Mouse (Mus musculus) c-Kit-positive CD71-negative TER-119-negative erythroid progenitor cells, embryonic 14.5 days (primary cell): ENCODE results near the gene Gm20388.

Experiments
- DNase-seq: peaks from one replicate; pipeline ENCODE4 v3.0.0-alpha.2; 2013; ENCODE audit warnings: low read depth

Gene Gm20388

DNA sequence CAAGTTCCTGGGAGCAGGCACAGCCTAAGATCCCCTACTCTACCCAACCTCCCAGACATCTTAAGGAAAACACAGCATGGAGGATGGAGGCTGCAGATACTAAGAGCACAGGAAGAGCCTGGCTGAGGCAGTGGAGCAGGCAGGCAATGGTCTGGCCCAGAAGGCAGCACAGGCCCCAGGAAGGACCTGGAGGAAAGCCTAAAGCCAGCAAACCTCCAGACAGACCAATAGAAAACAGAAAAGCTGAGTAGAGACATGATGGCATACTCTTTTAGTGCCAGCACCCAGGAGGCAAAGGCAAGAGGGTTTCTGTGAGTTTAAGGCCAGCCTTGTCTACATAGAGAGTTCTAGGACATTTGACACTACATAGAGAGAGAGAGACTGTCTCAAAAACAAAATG lies 1702.8 kb downstream of the Gm20388 start:
- no peak for DNase-seq

DNA sequence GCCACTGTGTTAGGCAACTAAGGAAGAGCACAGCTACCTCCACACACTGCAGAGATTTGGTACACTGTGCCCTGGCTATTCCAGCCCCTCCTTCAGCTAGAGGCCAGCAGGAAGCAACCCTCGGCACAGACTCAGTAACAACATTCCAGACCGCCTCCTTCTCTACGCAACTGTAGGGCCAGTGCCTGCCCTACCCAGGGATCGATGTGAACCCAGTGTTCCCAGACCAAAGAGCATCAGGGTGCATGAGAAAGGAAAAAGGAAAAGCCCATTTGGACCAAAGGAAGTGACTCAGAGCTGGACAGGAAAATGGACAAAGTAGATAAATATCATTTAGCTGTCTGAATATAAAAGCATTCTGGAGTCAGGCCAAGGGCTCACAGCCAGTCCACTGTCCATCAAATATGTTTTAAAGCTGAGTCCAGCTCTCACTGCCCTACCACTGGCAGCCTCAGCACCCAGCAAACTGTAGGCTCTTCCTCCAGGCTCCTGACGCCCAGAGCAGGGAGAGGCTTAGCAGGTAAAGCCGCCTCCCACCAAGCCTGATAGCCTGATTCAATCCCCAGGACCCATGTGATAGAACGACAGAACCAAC lies 1708.9 kb downstream of the Gm20388 start:
- no peak for DNase-seq

DNA sequence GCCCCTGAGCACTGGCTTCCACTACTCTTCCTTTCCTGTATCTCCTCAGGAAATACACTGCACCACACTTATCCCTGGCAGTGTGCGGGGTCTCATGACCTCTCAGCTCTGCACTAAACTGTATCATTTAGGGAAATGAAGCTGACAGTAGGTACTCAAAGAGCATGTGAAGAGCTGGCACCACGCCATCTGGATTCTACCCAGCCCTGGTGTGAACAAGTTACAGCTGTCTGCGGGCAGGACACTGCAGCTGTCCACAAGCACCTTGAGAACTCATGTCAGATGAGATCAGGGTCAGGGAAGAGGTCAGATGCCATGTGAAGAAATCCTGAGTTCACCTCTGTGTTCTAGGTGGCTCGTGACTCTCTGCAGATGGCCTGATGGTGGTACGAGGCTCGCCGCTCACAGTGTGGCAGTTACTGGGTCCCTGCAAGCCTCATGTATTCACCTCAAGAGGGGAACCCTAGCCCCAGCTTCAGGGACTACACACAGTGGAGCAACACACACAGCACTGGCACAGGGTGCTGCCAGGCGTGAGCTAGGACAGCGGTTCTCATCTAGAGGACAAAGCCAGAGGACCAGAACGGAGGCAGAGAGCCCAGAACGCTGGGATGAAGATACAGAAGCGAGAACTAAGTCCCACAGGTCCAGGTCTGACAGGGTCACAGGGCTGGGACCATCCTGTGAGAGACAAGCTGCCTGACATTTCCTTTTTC lies 1710.3 kb downstream of the Gm20388 start:
- no peak for DNase-seq

DNA sequence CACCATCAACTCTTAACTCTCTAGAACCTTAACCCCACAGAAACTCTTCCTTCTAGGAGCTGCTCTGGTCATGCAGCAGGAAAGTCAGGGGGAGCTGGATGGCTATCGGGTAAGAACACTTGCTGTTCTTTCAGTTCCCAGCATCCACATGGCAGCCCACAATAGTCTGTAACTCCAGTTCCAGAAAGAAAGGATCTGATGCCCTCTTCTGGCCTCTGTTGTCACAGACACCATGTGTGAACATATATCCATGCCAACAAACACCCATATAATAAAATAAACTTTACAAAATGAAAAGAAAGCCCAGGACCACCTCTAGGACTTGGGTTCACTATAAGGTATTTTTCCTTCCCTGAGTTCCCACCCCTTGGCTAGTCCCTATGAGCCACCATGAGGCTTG lies 1711.2 kb downstream of the Gm20388 start:
- DNase-seq, result no peak

DNA sequence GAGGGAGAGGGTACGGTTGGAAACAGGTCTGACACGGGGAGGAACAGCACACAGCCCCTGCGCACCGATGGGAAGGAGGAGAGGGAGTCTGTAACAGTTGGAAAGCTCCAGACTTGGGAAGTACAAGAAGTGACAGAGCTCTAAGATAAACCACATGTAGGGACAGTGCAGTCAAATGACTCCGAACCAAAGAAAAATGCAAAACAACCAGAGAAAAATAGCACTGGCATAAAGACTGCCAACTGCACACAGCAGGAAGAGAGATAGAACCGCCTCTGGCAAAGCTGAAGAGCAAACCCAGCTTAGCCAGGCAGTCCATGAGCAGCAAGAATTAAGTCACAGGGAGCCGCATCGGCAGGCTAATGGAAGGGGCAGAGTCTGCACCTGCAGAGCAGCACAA lies 1712.4 kb downstream of the Gm20388 start:
- DNase-seq, result no peak

DNA sequence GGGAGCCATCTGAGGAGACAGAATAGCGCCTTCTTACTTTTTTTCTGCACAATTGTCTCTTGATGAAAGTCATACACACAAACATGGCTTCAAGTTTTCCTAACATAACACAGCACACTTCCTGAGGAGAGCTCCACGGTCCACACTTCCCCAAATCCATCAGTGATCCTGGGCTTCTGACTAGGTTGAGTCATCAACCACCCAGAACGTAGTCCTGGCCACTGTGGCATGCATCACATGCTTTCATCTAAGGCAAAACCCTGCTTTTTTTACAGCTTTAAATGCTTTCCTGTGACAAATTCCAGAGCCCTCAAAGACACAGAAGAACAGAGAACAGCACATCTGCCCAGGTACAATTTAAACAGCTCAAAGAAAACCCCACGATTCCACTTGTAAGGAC lies 1718.0 kb downstream of the Gm20388 start:
- DNase-seq, result no peak

DNA sequence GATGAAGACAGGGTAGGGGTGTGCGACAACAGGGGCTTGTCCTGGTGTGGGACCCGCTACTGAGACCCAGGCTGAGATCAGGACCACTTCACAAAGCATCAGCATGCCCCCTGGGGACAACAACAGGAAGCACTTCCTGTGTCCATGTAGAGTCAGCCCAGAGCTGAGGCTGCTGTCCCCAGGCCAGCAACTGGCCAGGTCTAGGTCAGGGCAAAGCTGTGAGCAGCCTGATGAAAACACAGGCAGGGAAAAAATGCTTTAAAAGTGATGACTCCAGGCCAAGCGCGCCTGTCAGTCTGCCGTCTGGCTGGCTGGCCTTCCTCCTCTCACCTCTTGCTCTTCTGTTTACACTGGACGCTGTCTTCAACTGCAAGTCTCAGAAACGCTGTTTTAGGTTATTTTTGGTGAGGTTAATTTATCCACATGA lies 1721.0 kb downstream of the Gm20388 start:
- DNase-seq, result no peak

DNA sequence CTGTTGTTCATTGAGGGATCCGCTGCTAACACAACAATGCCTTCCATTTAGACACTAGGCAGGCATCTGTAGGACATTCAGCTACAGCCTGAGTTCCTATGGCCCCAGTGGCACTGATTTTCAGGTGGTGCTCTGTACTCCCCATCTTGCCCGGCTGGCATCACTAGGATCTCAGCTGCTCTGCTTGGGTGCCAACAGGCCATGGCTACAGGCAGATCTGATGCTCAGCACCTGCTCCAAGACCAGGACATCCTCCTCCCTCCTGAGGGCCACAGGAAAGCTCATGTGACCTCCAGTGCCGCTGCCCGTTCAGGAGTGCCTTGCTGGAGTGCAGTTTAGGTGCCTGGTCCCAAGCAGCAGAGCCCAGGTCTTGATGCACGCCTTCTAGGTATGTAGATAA lies 1721.8 kb downstream of the Gm20388 start:
- DNase-seq, result no peak

DNA sequence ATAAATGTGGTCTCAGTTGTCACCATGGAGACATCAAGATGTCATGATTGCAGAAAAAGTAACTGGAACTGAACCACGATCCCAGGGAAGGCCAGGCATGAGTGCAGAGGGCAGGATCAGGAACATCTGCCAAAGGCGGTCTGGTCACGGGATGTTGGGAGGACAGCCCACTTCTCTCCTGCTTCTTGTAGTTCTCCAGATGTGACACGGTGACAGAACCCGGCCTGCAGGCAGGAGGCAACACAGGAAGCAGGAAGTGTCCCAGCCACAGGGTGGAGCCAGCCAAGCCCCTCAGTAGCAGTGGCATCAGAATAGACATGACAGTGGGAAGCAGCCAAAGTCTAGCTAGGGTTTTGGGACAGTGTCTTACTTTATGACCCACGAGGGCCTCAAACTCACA lies 1724.9 kb downstream of the Gm20388 start:
- no peak for DNase-seq

DNA sequence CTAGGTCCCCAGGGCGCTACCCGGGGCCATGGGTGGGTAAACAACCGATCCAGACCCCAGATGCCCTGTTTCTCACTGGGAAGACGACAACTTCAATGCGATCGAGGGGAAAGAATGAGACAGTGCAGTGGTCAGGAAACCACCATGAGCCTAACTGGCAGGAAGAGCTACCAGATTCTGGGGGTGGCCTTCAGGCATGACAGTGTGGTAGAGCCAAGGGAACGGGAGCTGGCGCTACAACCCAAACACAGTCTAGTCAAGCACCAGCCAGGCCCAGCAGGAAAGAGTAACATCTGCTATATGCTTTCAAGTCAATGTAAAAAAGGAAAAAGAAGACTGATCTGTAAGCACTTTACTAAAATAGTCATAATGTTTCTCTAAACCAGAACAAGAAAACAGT lies 1725.5 kb downstream of the Gm20388 start:
- DNase-seq, result no peak

DNA sequence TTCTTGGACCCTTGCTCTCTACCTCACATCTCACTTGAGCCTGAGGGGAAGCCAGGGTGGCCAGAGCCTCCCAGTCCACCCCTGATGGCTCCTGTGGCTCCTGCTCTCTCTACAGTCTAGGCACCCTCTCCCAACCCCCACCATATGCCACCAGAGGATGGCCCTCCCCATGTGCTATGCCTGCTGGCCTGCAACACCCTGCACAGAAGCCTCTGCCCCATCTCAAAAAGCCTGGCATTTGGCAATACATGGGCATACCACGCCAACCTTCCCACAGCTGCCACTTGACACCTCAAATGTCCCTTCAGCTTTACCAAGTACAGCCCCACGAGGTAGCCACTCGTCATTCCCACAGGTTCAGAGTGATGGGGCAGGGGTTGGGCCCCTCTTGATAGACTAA lies 1732.2 kb downstream of the Gm20388 start:
- DNase-seq, result no peak

DNA sequence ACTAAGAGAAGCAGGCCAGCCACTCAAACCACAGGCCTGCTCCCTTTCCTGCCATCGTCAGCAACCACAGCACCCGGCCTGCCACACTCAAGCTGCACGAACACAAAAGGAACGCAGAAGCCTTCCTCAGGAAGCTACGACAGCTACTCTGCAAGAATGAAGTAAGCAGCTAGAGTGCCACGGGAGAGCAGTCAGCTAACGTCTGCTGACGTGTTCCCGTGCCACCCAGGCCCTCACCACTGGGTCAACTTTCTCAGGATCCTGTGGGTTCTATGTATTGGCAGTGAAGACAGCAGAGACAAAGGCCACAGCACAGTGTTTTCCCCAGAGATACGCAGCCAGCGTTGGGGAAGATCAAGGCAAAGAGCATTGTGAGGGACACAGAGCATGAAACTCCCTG lies 1732.7 kb downstream of the Gm20388 start:
- DNase-seq, result no peak

DNA sequence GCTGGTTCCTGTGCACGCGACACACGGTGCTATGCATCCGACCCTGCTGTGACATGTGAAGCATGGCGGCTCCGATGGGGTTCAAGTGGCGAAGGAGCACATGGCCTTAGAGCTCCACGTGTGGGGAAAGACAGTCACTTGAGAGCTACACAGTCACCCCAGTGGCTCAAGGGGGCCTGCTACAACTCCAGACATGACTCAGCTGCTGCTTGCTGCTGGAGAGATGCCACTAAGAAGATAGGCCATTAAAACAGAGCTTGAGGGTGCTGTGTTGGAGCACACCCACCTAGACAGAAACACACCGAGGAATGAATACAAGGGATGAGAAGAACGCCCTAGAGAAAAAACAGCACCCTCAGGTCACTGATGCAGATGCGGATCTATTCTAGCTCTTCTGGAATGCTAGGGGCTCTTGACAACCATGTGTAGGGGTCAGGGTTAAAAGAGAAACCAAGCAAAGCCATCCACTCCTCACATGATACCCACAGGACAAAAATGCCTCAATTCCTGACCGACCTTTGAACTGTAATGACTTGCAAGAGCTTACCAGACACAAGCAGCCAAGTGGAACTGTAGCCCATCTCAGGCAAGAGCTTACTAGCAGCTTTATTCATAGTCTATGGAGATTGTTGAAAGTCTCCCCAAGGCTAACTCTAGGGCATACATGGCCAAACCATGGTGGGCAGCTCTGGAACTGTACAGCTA lies 1737.0 kb downstream of the Gm20388 start:
- DNase-seq, result no peak

DNA sequence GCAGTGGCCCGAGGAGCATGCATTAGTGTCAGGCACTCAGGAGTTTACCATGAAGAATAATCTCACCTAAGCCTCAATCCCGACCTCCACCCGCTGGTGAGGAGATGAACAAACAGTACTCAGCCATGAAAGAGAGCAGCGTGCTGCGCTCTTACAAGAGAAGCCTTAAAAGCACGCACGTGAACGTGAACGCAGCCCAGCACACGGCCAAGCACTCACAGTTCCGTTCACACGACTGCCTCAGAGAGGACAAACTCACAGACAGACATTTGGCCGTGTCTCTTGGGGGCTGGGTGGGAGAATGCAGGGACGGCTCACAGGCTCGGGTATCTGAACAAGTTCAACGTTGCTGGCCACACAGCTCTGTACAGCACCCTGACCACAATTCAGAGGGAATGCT lies 1737.8 kb downstream of the Gm20388 start:
- DNase-seq, result no peak

DNA sequence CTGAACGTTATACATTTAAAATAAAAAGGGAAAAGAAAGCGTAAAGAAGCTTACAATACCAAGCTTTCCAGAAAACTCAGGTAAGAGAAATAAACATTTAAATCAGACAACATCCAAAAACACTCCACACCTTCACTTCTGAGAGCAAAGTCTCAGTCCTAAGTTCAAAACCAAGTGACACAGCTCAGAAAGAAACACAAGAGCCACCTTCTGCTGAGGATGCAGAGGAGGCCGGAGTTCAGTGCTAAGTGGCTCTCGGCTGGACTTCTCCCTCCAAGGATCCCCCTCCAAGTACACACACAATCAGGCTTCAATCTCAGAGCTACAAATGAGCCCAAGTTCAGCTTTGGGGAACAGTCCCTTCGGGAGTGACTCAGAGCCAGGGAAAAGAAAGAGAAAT lies 1738.8 kb downstream of the Gm20388 start:
- no peak for DNase-seq

DNA sequence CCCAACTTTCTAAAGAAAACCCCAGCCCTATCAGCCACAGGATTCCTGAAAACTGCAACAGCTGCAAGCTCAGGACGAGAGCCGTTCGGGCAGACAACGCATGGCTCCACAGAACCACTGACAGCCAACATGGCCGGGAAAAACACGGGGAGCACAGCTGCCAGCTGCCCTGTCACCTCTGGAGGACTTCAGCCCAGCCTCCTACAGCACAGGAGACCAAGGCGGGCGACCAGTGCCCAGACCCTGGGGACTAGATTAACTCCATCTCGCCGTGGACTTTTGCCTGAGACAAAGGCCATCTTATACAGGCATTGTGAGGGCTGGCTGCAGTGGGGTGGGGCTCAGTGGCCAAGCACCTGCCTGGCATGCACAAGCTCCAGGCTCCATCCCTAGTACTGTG lies 1739.3 kb downstream of the Gm20388 start:
- DNase-seq, result no peak

DNA sequence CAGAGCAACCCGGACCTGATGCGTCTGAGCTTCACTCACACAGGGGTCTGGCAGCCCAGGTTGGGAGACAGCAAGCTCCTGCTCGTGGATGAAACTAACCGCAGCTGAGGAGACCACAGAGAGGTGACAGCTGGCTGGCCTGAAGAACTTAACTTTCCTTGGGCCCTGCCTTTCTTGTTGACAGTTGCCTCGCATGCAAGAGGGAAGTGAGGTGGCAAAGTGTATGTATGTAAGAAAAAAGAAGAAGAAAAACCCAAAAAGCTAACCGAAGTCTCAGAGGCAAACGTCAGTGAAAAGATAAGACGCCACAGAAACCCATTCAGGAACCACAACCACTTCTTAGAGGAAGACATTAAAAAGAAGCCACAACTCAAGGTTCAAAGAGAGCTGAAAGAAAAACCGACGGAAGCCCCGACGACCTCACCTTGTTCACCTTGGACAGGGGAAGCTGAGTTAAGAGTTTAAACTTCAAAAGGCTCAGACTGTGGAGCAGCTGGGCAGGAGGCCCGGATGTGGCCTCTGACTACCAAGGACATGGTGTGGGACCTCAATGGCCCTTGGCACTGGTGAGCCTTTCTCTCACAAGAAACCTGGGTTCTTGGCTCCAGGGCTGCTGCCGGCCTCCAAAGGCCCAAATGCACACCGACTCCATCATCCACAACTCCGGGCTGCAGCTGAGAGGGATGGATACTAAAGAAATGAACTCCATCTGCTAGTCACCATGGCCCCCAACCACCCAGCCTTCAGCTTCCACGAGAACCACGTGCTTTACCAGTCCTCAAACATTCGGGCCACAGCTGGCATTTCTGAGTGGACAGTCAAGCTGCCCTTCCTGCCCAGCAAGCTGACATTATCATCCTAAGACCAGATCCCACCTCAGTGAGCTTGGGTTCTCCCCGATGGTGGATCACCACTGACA lies 1740.0 kb downstream of the Gm20388 start:
- DNase-seq, result no peak

DNA sequence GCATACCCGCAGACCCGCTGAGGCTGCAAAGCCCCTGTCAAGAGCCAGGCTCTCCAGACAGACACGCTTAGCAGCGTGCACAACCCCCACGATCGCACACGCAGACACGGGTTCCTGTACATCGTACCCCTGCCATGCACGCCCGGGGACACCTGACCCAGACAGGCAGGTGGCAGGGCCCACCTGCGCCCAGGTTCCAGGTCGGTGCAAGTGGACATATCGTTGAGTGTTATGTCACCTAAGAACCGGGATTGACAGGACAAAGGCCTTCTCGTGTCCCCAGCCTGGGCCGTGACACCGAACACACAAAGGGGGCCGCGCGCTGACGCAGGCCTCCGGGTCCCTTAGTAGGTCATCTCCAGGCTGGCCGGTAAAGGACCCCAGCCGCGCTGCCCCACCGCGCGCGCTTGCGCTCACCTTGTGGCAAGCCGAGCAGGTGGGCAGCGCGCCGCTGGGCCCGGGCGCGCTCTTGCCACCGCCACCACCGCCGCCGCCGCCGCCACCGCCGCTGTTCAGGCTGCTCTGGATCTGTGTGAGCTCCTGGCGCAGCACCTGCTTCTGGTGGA lies 1740.8 kb downstream of the Gm20388 start:
- no peak for DNase-seq

DNA sequence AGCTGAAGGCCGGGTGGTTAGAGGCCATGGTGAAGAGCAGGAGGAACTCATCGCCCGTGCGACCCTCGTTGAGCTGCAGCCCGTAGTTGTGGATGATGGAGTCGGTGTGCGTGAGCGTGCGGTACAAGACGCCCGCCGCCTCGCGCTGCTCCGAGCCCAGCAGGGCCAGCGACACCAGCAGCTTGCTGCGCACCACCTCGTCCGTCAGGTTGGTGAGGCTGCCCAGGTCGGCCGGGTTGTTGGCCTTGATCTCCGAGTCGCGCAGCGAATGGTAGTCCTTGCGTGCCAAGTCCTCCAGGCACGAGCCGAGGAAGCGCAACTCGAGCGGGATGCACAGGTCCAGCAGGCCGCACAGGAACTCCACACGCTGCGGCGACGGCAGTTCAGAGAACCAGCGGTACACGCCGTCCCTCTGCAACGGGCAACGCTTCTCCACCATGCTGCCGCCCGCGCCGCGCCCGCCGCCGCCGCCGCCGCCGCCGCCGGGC lies 1741.3 kb downstream of the Gm20388 start:
- DNase-seq, result no peak

DNA sequence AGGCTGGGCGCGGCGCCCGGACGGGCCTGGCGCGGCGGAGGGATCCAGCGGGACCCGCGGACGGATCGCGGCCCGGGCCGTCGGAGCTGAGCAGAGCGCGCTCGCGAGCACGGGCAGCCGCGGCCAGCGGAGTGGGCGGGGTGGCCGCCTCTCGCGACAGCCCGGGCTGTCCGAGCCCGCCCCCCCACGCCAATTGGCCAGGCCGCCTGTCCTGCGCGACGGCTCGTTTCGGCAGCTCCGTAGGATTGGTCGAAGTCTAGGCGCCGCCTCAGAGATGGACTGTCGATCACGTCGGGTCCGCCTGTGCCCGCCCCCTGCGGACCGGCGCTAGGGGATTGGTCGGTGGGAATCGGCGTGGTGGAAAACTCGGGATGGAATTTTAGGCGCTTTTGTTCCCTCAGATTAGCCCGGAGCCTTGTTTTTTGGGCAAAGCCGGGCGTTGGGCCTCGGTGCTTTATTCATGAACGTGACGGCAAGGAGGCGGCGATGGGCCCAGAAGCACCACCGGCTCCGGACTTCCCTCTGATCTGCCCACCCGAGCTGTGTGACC lies 1742.2 kb downstream of the Gm20388 start, which contains the start of gene Zcchc14:
Zcchc14 (minus strand) TSS at position 128 of the 550 bp plus-strand sequence.
- peak; percentile 48 for DNase-seq

DNA sequence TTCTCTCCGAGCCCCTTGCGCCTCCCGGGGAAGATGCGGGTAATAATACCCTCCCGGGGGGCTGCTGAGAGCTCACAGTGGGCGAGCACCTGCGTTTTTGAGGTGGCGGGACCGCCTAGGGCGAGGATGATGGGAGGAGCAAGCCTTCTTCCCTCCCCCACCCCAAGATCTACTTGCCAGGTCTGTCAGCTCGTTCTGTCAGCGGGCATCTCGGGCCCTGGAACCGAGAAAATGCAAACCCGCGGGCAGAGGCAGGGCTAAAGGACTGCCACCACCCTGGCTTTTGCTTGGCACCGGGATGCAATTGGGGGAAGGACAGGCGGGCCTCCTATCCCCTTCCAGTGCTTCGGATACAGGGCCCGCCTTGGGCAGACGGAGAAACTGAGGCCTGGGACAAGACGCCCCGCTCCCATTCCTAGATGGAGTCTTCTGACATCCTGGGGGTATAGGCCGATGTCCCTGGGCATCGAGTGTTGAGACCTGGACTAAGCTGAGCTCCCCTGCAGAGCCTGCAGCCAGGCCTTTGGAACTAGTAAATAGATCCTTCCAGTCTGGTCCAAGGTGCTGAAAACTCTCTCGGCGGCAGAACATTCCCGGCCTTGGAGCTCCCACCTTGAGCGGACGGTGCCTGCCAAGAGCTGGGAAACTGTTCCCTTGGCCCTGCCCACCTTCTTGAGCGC lies 1742.8 kb downstream of the Gm20388 start:
- DNase-seq, result no peak
